Mouse (Mus musculus): Measurements from ENCODE around the gene Ube2i. TPM values are rescaled to one million over a fixed set of nuclear protein-coding genes. Genes with fewer than 3 reads are reported as not detected.

Ube2i gene
- total and polyA plus RNA-seq, 2 experiments from 2014 or later = 432 to 444 TPM

DNA sequence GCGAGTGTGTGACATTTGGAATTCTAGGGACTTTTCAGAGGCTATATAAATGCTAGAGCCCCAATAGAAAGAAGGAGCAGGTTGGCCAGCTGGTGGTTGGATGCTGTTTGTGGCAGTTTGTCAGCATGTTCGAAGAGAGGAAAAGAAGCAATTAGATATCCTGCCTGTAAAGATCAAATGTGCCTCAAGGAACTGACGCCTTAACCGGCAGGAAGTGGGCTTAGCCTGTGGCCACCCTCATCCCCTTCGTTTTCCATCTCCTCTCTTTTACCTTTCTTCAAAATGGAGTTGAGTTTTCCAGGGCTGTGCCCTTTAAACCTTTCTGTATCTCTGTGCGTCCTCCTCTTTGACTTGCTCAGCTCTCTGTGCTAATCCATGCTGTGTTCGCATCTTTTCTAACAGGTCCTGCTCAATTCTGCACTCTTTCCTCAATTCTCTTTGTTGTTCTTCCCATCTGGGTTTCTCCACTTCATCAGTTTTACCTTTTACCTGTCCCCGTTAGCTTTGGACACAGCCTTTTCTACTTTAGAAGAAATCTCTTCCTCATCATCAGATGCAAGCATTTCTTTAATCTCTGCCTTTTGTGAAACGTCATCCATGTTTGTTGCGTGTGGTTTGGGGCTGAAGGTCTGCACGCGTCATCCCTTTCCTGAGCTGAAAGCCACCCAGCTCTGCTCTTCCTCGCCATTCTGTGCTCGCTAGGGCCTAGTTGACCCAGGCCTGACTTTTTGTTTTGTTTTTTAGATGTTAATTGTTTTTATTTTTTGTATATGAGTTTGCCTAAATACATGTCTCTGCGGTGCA lies 54.7 kb downstream of the Ube2i start:
- H3K36me3 ChIP-seq (ENCODE audit: insufficient read depth, low read length) = peaks cover 27% of the 10 kb centered on the region
- no peak for DNase-seq (ENCODE audit: low spot score)
- no peak overlapping the region for H3K27ac ChIP-seq (ENCODE audit: low read depth, low read length)
- no peak for ATAC-seq (ENCODE audit: low FRiP score)
- no peak for TF ChIP-seq CTCF (IDR thresholded peaks at IDR 0.05)
- H3K9ac ChIP-seq (replicated peaks; ENCODE audit: low read length, poor library complexity, severe bottlenecking) = no peak overlapping the region
- H3K27me3 ChIP-seq (ENCODE audit: insufficient read depth, low read length) = no peaks in the 10 kb centered on the region
- no peaks in the 10 kb centered on the region for H3K9me3 ChIP-seq (ENCODE audit: low read length)
- no peak overlapping the region for H3K4me3 ChIP-seq (ENCODE audit: low read depth, low read length)
- WGBS = 95% methylated on average over 15 of the region's 15 CpGs
- H3K4me1 ChIP-seq (ENCODE audit: insufficient read depth, low read length) = peaks cover 5% of the 10 kb centered on the region; the same call in 1 of the 2 replicates
- H3K4me2 ChIP-seq (ENCODE audit: low read depth, low read length, poor library complexity, severe bottlenecking) = no peak overlapping the region

DNA sequence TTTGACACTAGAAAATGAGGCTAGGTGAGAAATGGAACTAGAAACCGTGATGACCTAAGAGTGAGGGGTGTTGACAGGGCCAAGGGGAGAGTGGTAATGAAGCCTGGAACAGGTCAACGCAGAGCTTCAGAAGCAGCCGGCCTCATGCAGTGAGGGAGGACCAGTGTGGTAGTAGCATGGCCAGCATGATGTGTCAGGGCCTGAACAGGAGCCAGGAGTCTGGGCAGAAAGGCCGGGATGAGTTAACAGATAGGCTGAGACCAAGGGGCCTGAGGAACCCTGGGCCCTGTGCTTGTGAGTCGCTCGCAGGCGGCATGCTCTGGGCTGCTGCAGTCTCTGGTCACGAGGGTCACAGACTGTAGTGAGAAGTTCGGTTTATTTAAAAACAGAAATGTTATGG lies 55.5 kb downstream of the Ube2i start:
- Histone ChIP-seq H3K27ac (ENCODE audit: low read depth, low read length) (no peak overlapping the region), H3K4me3 (ENCODE audit: low read depth, low read length) (no peak overlapping the region), H3K4me1 (ENCODE audit: insufficient read depth, low read length) (peaks cover 5% of the 10 kb centered on the region; the same call in 1 of the 2 replicates), H3K9ac (replicated peaks; ENCODE audit: low read length, poor library complexity, severe bottlenecking) (no peak overlapping the region), H3K36me3 (ENCODE audit: insufficient read depth, low read length) (peaks cover 34% of the 10 kb centered on the region), H3K4me2 (ENCODE audit: low read depth, low read length, poor library complexity, severe bottlenecking) (no peak overlapping the region), H3K27me3 (ENCODE audit: insufficient read depth, low read length) (no peaks in the 10 kb centered on the region), H3K9me3 (ENCODE audit: low read length) (no peaks in the 10 kb centered on the region)
- no peak for TF ChIP-seq CTCF (IDR thresholded peaks at IDR 0.05)
- WGBS = 88% methylated on average over 9 of the region's 9 CpGs
- ATAC-seq (ENCODE audit: low FRiP score) = no peak
- DNase-seq (ENCODE audit: low spot score) = no peak

GRCm38 (mm10) chr17:25215431-25215830 lies 59.0 kb downstream of the Ube2i start:
- no peak overlapping the region for H3K9ac ChIP-seq (replicated peaks; ENCODE audit: low read length, poor library complexity, severe bottlenecking)
- H3K36me3 ChIP-seq (ENCODE audit: insufficient read depth, low read length) = peaks cover 58% of the 10 kb centered on the region
- H3K4me1 ChIP-seq (ENCODE audit: insufficient read depth, low read length) = no peaks in the 10 kb centered on the region
- H3K4me2 ChIP-seq (ENCODE audit: low read depth, low read length, poor library complexity, severe bottlenecking) = no peak overlapping the region
- ATAC-seq (ENCODE audit: low FRiP score) = no peak
- no peak overlapping the region for H3K4me3 ChIP-seq (ENCODE audit: low read depth, low read length)
- no peak for TF ChIP-seq CTCF (IDR thresholded peaks at IDR 0.05)
- no peak overlapping the region for H3K27ac ChIP-seq (ENCODE audit: low read depth, low read length)
- WGBS = 89% methylated on average over 3 of the region's 3 CpGs
- no peak for DNase-seq (ENCODE audit: low spot score)
- no peaks in the 10 kb centered on the region for H3K9me3 ChIP-seq (ENCODE audit: low read length)
- H3K27me3 ChIP-seq (ENCODE audit: insufficient read depth, low read length) = no peaks in the 10 kb centered on the region

Small RNA genes within 50 kb of the gene (microRNA-seq; reads per million reads assigned to microRNA genes)
- gene Mir3547 (ENCODE audit: borderline number of aligned reads) = 57.3 reads per million, percentile 39 among the genes with 10 or more reads in this experiment

Other genes starting within 250 kb of the Ube2i start
- 11.1 and 11.2 TPM in 2 replicates for gene Tmem204, start 191.0 kb downstream of the Ube2i start, total RNA-seq (2014; rRNA removed)
- 8.2 and 8.3 TPM in 2 replicates for gene Tmem204, start 191.0 kb downstream of the Ube2i start, polyA plus RNA-seq (2015; fragmentation: Nextera tagmentation; extraction: Ambion mirVana)
- 45.0 and 56.3 TPM in 2 replicates for gene Telo2, start 158.7 kb downstream of the Ube2i start, total RNA-seq (2014; rRNA removed)
- gene Telo2, start 158.7 kb downstream of the Ube2i start, polyA plus RNA-seq (2015; fragmentation: Nextera tagmentation; extraction: Ambion mirVana) = 34.9 and 36.5 TPM in 2 replicates
- 0.42 TPM in 1 of 2 replicates, not detected in the other for gene Ptx4, start 153.9 kb downstream of the Ube2i start, total RNA-seq (2014; rRNA removed)
- gene Ptx4, start 153.9 kb downstream of the Ube2i start, polyA plus RNA-seq (2015; fragmentation: Nextera tagmentation; extraction: Ambion mirVana) = 0.20 and 0.59 TPM in 2 replicates
- gene Clcn7, start 141.2 kb downstream of the Ube2i start, total RNA-seq (2014; rRNA removed) = 37.9 and 39.5 TPM in 2 replicates
- gene Clcn7, start 141.2 kb downstream of the Ube2i start, polyA plus RNA-seq (2015; fragmentation: Nextera tagmentation; extraction: Ambion mirVana) = 25.5 and 26.7 TPM in 2 replicates
- gene Ccdc154, start 112.2 kb downstream of the Ube2i start, total RNA-seq (2014; rRNA removed) = not detected in 2 replicates
- gene Ccdc154, start 112.2 kb downstream of the Ube2i start, polyA plus RNA-seq (2015; fragmentation: Nextera tagmentation; extraction: Ambion mirVana) = not detected in 2 replicates
- gene Gm38655, start 99.2 kb downstream of the Ube2i start, total RNA-seq (2014; rRNA removed) = 0.57 TPM in 1 of 2 replicates, not detected in the other
- not detected in 2 replicates for gene Gm38655, start 99.2 kb downstream of the Ube2i start, polyA plus RNA-seq (2015; fragmentation: Nextera tagmentation; extraction: Ambion mirVana)
- 16.8 and 17.9 TPM in 2 replicates for gene BC003965, start 90.1 kb downstream of the Ube2i start, total RNA-seq (2014; rRNA removed)
- 30.2 and 30.3 TPM in 2 replicates for gene BC003965, start 90.1 kb downstream of the Ube2i start, polyA plus RNA-seq (2015; fragmentation: Nextera tagmentation; extraction: Ambion mirVana)
- gene Unkl, start 86.2 kb downstream of the Ube2i start, total RNA-seq (2014; rRNA removed) = 34.1 and 34.7 TPM in 2 replicates
- gene Unkl, start 86.2 kb downstream of the Ube2i start, polyA plus RNA-seq (2015; fragmentation: Nextera tagmentation; extraction: Ambion mirVana) = 17.3 and 19.5 TPM in 2 replicates
- gene Gnptg, start 34.5 kb downstream of the Ube2i start, total RNA-seq (2014; rRNA removed) = 97.2 and 104 TPM in 2 replicates
- gene Gnptg, start 34.5 kb downstream of the Ube2i start, polyA plus RNA-seq (2015; fragmentation: Nextera tagmentation; extraction: Ambion mirVana) = 127 and 134 TPM in 2 replicates
- 39.6 and 40.1 TPM in 2 replicates for gene Tsr3, start 34.5 kb downstream of the Ube2i start, total RNA-seq (2014; rRNA removed)
- gene Tsr3, start 34.5 kb downstream of the Ube2i start, polyA plus RNA-seq (2015; fragmentation: Nextera tagmentation; extraction: Ambion mirVana) = 74.2 and 76.2 TPM in 2 replicates
- 94.2 and 98.4 TPM in 2 replicates for gene Baiap3, start 18.3 kb downstream of the Ube2i start, total RNA-seq (2014; rRNA removed)
- gene Baiap3, start 18.3 kb downstream of the Ube2i start, polyA plus RNA-seq (2015; fragmentation: Nextera tagmentation; extraction: Ambion mirVana) = 48.4 and 49.9 TPM in 2 replicates
- not detected in 2 replicates for gene Prss34, start 23.8 kb upstream of the Ube2i start, total RNA-seq (2014; rRNA removed)
- not detected in 2 replicates for gene Prss34, start 23.8 kb upstream of the Ube2i start, polyA plus RNA-seq (2015; fragmentation: Nextera tagmentation; extraction: Ambion mirVana)
- not detected in 2 replicates for gene Prss28, start 34.0 kb upstream of the Ube2i start, total RNA-seq (2014; rRNA removed)
- gene Prss28, start 34.0 kb upstream of the Ube2i start, polyA plus RNA-seq (2015; fragmentation: Nextera tagmentation; extraction: Ambion mirVana) = not detected in 2 replicates
- not detected in 2 replicates for gene Prss29, start 44.0 kb upstream of the Ube2i start, total RNA-seq (2014; rRNA removed)
- not detected in 2 replicates for gene Prss29, start 44.0 kb upstream of the Ube2i start, polyA plus RNA-seq (2015; fragmentation: Nextera tagmentation; extraction: Ambion mirVana)
- not detected in 2 replicates for gene Tpsab1, start 70.9 kb upstream of the Ube2i start, total RNA-seq (2014; rRNA removed)
- gene Tpsab1, start 70.9 kb upstream of the Ube2i start, polyA plus RNA-seq (2015; fragmentation: Nextera tagmentation; extraction: Ambion mirVana) = not detected in 2 replicates
- gene Tpsb2, start 91.7 kb upstream of the Ube2i start, total RNA-seq (2014; rRNA removed) = 0.28 and 1.8 TPM in 2 replicates
- 0.60 and 1.0 TPM in 2 replicates for gene Tpsb2, start 91.7 kb upstream of the Ube2i start, polyA plus RNA-seq (2015; fragmentation: Nextera tagmentation; extraction: Ambion mirVana)
- not detected in 2 replicates for gene Tpsg1, start 94.7 kb upstream of the Ube2i start, total RNA-seq (2014; rRNA removed)
- gene Tpsg1, start 94.7 kb upstream of the Ube2i start, polyA plus RNA-seq (2015; fragmentation: Nextera tagmentation; extraction: Ambion mirVana) = 1.0 and 1.2 TPM in 2 replicates
- 117 and 164 TPM in 2 replicates for gene Cacna1h, start 159.2 kb upstream of the Ube2i start, total RNA-seq (2014; rRNA removed)
- 7.6 and 9.5 TPM in 2 replicates for gene Cacna1h, start 159.2 kb upstream of the Ube2i start, polyA plus RNA-seq (2015; fragmentation: Nextera tagmentation; extraction: Ambion mirVana)
- 1.9 and 5.2 TPM in 2 replicates for gene Tekt4, start 180.0 kb upstream of the Ube2i start, total RNA-seq (2014; rRNA removed)
- gene Tekt4, start 180.0 kb upstream of the Ube2i start, polyA plus RNA-seq (2015; fragmentation: Nextera tagmentation; extraction: Ambion mirVana) = 2.1 and 2.3 TPM in 2 replicates
- gene Sstr5, start 222.7 kb upstream of the Ube2i start, total RNA-seq (2014; rRNA removed) = 1.9 and 2.0 TPM in 2 replicates
- 1.7 and 2.4 TPM in 2 replicates for gene Sstr5, start 222.7 kb upstream of the Ube2i start, polyA plus RNA-seq (2015; fragmentation: Nextera tagmentation; extraction: Ambion mirVana)